Mouse (Mus musculus): ENCODE data around the gene Ankrd24.

Gene Ankrd24

DNA sequence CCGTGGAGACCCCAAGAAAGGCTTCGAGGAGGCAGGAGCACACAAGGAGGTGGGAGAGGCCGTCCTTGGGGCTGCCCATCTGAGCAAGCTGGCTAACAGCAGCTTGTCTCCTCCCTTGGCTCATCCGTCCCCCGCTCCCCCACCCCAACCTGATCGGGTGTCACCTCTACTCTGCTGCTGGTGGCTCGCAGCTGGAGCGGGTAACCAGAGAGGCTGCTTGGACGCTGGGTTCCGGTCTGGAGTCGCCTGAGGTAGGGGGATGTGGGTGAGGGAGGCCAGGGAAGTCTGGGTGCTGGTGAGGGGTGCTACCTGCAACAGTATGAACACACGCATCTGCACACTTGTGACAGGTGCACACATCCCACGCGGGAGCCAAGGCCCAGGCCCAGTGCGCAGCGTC, at the start of gene Ankrd24:
Ankrd24 (plus strand) TSS at position 151 of the 400 bp plus-strand sequence.
- no peak for DNase-seq (ENCODE audit: low read depth, low spot score)

DNA sequence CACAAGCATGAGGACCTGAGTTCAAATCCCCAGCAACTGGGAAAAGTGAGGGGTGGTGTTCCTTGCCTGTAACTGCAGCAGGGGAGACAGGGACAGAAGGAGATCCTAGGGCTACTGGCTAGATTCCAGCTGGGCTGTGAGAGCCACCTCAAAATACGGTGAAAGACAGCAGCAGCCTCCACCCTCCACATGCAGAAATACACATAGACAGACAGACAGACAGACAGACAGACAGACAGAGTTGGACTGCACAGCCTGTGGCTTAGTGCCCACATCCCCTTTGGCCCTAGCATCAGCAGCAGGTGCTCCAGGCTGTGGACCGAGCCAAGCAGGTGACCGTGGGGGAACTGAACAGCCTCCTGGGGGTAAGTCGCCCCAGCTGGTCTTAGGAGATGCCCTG, 48.4 kb upstream of the Ankrd24 start:
- DNase-seq (ENCODE audit: low read depth, low spot score): no peak

- DNase-seq (ENCODE audit: low read depth, low spot score): no peak
Observed at GRCm38 (mm10) chr10:81580441-81581070, 47.8 kb upstream of the Ankrd24 start.

DNA sequence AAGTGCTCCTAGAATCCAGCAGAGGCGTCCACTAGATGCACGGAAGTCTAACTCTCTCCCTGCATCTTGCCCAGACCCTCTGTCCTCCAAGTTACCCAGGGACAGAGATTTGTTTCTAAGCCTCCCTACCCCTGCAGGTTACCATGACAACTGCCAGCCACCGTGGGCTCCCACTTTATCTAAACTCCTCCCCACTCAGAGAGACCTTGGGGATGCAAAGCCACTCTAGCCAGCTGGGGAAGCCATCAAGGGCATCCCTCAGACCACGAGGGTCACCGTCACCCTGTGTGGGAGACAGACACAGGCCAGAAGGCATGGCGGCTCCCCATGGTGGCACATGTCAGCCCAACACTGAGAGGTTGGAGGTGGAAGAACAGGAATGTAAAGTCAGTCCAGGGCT, 45.0 kb upstream of the Ankrd24 start:
- no peak for DNase-seq (ENCODE audit: low read depth, low spot score)

- no peak for DNase-seq (ENCODE audit: low read depth, low spot score)
Observed at GRCm38 (mm10) chr10:81588739-81589138, 39.6 kb upstream of the Ankrd24 start.

DNA sequence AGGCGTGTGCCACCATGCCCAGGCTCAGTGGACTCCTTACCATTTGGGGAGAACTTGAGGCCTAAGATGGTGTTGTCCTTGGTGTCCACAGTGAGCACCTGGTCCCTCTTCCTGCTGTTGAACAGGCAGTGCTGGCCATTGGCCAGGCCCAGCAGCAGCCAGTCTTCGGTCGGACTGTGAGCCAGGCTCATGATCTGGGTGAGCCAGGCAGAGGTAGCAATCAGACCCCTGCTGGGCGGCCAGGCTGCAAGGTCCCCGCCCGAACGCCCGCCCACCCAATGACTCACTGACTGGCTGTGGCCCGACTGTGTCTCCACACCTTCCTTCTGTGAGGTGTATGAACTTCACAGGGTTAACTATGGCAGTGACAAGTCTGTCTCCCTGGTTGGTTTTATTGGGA, 36.5 kb upstream of the Ankrd24 start:
- no peak for DNase-seq (ENCODE audit: low read depth, low spot score)

GRCm38 (mm10) chr10:81592631-81593030, 35.7 kb upstream of the Ankrd24 start:
- no peak for DNase-seq (ENCODE audit: low read depth, low spot score)

DNA sequence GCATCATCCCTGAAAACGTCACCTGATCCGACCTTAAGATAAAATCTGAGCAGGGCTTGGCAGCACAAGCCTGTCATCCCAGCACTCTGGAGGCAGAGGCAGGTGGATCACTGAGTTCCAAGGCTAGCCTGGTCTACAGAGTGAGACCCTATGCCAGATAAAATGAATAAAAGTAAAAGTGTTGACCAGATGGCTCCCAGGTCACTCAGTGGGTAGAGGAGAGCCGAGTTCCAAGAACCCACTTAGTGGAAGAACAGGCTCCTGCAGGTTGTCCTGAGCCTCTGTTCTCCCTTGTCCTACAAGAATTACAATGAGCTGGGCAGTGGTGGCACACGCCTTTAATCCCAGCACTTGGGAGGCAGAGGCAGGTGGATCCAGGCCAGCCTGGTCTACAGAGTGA, 35.1 kb upstream of the Ankrd24 start:
- no peak for DNase-seq (ENCODE audit: low read depth, low spot score)

DNA sequence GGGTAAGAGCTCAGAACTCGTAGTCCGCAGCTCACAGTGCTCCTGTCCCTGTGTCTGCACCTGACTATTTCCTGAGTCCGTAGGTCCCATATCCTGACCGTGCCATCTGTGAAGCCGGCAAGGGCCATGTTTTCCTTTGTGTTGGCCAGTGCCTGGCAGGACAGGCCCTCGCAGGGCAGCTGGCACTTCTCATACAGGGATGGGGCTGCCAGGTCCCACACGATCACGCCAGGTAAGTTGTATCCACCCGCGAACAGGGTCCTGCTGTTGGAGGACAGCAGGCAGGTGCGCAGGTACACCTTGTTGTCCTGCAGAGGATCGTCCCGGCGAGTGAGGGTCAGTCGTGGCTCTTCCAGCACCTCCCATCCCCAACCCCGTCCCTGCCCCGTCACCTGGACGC, 34.4 kb upstream of the Ankrd24 start:
- no peak for DNase-seq (ENCODE audit: low read depth, low spot score)

GRCm38 (mm10) chr10:81595599-81595998, 32.7 kb upstream of the Ankrd24 start:
- no peak for DNase-seq (ENCODE audit: low read depth, low spot score)

DNA sequence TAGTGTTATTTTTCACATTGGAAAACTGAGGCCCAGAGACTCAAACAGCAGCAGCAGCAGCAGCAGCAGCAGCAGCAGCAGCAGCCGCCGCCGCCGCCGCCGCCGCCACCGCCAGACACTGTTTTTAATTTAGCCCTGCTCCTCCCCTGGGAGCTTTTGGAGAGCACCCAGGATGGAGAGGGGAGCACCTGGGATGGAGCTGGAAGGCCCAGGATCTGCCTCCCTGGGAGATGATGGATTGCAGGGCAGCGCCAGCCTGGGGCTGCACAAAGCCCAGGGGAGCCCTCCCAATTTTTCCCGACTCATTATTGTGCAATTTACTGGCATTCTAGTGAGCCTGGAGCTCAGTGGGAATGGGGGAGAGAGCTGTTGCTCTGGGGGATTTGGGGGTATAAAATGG, 31.7 kb upstream of the Ankrd24 start:
- DNase-seq (ENCODE audit: low read depth, low spot score): no peak

DNA sequence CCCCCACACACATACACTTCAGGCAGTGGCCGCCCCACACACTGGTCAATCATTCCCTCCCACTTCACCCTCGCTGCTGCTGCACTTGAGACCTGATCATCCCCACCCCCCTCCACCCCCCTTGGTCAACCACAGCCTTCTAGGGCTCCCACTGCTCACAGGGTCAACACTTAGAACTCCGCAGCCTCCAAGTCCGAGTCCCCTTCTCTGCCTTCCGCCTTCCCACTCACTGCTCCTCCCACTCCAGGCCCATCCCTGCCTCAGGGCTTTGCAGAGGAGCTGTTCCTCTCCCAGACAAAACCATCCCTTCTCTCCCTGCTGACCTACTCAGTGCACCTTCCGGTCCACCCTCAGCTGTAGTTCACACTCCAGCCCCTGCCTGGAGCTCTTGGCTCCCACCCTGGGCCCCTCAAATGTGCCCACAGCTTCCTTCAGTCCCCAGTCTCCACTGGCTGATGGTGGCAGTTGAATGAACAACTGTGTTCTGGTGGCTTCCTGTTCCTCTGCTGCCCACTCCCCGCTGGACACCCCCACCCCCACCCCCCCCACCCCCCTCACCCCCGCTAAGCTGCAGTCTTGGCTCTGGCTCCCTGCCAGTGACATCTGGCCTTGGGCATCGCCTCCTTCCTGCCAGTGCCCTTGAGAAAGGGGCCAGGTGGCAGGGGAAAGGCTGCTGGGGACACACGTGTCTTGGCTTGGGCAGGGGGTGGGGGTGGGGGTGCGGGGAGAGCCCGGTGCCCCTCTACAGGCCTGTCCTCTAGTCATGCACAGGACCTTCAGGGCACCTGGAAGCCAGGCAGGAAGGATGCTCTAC, 31.0 kb upstream of the Ankrd24 start:
- peak; percentile 76 for DNase-seq (ENCODE audit: low read depth, low spot score)

DNA sequence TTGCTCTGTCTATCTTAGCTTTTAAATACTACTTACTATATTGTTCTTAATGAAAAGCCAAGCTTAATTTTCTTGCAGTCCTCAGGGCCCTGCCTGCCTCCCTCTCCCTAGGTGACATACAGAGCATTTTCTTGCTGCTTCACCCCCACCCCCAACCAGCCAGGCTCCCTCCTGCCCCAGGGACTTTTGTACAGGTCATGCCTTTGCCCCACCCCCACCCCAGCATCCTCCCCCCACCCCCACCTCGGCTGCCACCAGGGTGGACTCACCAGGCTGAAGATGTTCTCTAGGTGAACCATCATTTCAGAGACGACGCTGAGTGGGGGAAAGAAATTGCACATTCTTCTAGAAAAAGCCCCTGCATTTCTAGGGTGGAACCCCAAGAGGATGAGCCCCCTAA, 30.0 kb upstream of the Ankrd24 start:
- no peak for DNase-seq (ENCODE audit: low read depth, low spot score)

GRCm38 (mm10) chr10:81598871-81599270, 29.5 kb upstream of the Ankrd24 start:
- no peak for DNase-seq (ENCODE audit: low read depth, low spot score)

DNA sequence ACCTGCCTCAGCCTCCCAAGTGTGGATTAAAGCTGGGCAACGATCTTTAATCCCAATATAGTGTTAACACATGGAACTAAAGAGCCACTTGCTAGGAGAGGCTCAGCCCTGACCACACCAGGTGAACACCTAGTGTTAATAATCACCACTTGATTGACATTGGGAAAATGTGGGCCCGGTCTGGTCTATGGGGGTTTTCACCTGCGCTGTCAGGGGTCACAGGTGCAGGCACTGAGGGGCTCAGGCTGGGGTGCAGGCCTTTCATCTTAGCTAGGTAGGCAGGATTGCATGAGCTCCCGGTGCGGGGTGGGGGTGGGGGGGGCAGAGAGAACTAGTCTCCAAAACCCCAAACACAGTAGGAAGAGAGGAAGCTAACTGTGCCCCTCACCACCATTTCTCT, 28.7 kb upstream of the Ankrd24 start:
- DNase-seq (ENCODE audit: low read depth, low spot score): no peak

GRCm38 (mm10) chr10:81600096-81600495, 28.2 kb upstream of the Ankrd24 start:
- no peak for DNase-seq (ENCODE audit: low read depth, low spot score)

DNA sequence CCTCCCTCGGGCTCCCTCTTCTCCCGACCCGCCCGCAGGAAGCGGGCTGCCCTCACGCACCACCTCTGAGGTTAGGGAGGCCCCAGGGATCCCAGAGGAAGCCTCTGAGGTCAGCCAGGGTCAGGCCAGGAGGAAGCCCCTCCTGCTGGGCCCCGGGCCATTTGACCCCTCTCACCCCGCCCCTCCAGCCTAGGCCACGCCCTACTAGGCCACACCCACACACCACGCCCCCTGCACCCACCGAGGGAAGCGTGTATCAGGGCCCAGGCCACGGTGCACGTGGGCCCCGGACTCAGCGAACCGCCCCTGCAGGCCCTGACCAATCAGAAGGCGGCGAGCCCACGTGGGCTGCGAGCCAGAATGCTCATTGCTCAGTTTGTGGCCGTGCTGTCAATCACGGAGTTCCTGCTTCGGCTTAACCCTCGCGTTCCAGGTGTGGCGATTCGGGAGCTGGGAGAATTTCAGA, 27.6 kb upstream of the Ankrd24 start, which contains the start of gene Tle6:
Tle6 (minus strand) TSS at position 336 of the 466 bp plus-strand sequence.
- DNase-seq (ENCODE audit: low read depth, low spot score): peak; percentile 94

- DNase-seq (ENCODE audit: low read depth, low spot score): no peak
Observed at GRCm38 (mm10) chr10:81601396-81601905, 26.9 kb upstream of the Ankrd24 start.

GRCm38 (mm10) chr10:81602741-81603151, 25.6 kb upstream of the Ankrd24 start:
- DNase-seq (ENCODE audit: low read depth, low spot score): peak; percentile 66

- no peak for DNase-seq (ENCODE audit: low read depth, low spot score)
Observed at GRCm38 (mm10) chr10:81604019-81604967, 24.0 kb upstream of the Ankrd24 start.

GRCm38 (mm10) chr10:81604968-81605665, 23.2 kb upstream of the Ankrd24 start:
- peak; percentile 92 for DNase-seq (ENCODE audit: low read depth, low spot score)
